In the genomic region with DNA sequence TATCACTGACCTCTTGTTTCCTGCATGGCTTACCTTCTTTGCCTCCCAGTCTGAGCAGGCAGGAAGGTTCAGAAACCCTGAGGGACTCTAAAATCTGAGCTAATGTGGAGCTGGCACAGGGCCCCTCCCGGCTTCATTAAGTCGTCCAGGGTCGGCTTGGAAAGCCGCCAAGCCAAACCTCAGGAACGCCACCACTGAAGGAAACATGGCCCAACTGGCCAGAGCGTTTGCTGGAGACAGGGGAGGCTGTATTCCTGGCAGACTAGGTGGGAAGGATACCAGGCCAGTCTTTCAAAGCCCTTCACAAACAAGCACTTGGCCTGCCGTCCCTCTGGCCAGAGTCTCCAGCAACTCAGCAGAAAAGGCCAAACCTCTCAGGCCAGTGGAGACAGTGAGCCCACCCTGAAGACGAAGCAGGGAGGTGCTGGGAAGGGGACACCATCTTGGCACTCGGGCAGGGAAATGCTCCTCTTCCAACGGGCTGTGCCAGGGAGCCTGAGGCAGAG, we compare ENCODE assay signal across 9 mouse cellular contexts. TPM values are rescaled to one million over a fixed set of nuclear protein-coding genes. Genes with fewer than 3 reads are reported as not detected.
A peak's percentile ranks its signal among the peaks of the same experiment; 100 is the strongest.
DNase-seq lines count a peak whose midpoint lies in the region; ATAC-seq and TF ChIP-seq lines count a peak whose summit lies in the region.
"Had no signal": no experiment of that assay in that cellular context is flagged by ENCODE, and none has a peak within 500 bp of the region (broad histone marks: within the 10 kb centered on the region; RNA-seq: fewer than 3 reads in every experiment).

No protein-coding gene starts in this region.

- CTCF ChIA-PET in Patski (lab: Charles Lee): no interaction called here

- peaks cover under 1% of the 10 kb centered on the region; the same call in 1 of the 2 replicates for H3K4me1 ChIP-seq in cortical plate, adult 2 months (ENCODE audit: control insufficient read depth, insufficient read depth, low read length)
- peaks cover 14% of the 10 kb centered on the region for H3K4me1 ChIP-seq in hindbrain, embryonic 13.5 days (replicated peaks)
- peaks cover 6% of the 10 kb centered on the region for H3K4me1 ChIP-seq in forebrain, embryonic 16.5 days (replicated peaks; ENCODE audit: control insufficient read depth, insufficient read depth, low read length)

- no peak overlapping the region for H3K9ac ChIP-seq in hindbrain, embryonic 13.5 days
- no peak overlapping the region for H3K9ac ChIP-seq in forebrain, embryonic 16.5 days (replicated peaks; ENCODE audit: low read depth, low read length)
- H3K9ac ChIP-seq: liver, embryonic 14.5 days had no signal

- WGBS in hindbrain, embryonic 13.5 days: 71% methylated on average over 10 of the region's 10 CpGs
- 55% methylated on average over 10 of the region's 10 CpGs for WGBS in forebrain, embryonic 16.5 days

- TF ChIP-seq CTCF in Patski (IDR thresholded peaks at IDR 0.05): no peak
- no peak for TF ChIP-seq CTCF in cortical plate, adult 2 months (IDR thresholded peaks at IDR 0.05; ENCODE audit: extremely low read depth, insufficient read depth, low read length)

- H3K9me3 ChIP-seq in hindbrain, embryonic 13.5 days: 0 out of 2 replicates have a peak, but pooled peaks cover 3% of the 10 kb centered on the region
- H3K9me3 ChIP-seq in forebrain, embryonic 16.5 days (ENCODE audit: control insufficient read depth, low read length): peaks cover 3% of the 10 kb centered on the region; the same call in 1 of the 2 replicates

- no peak overlapping the region for H3K4me3 ChIP-seq in cortical plate, adult 2 months (ENCODE audit: insufficient read depth, low read length)
- H3K4me3 ChIP-seq in hindbrain, embryonic 13.5 days: no peak overlapping the region
- H3K4me3 ChIP-seq in forebrain, embryonic 16.5 days (replicated peaks; ENCODE audit: low read length): no peak overlapping the region

- DNase-seq in layer of hippocampus, adult 8-10 months (ENCODE audit: low spot score in 2 of 2): peak; percentile 53 to 54
- DNase-seq in layer of hippocampus, adult 11-12 months (ENCODE audit: low spot score): no peak
- peak; percentile 62 for DNase-seq in Patski (ENCODE audit: low read depth, low spot score)
- peak; percentile 41 to 58 for DNase-seq in kidney, postnatal 36 days
- no peak for DNase-seq in left cerebral cortex, adult 18-20 months (ENCODE audit: low spot score in 2 of 2)

- no peaks in the 10 kb centered on the region for H3K27me3 ChIP-seq in Patski
- H3K27me3 ChIP-seq in hindbrain, embryonic 13.5 days: no peaks in the 10 kb centered on the region
- H3K27me3 ChIP-seq in forebrain, embryonic 16.5 days (replicated peaks; ENCODE audit: control insufficient read depth, insufficient read depth, low read length): no peaks in the 10 kb centered on the region

- no peak for TF ChIP-seq POLR2A in cortical plate, adult 2 months (IDR thresholded peaks at IDR 0.05; ENCODE audit: extremely low read depth, insufficient read depth, low read length)

- POLR2A ChIA-PET in Patski (lab: Charles Lee): no interaction called here

- H3K36me3 ChIP-seq in hindbrain, embryonic 13.5 days: peaks cover 6% of the 10 kb centered on the region
- H3K36me3 ChIP-seq in forebrain, embryonic 16.5 days (ENCODE audit: control insufficient read depth, insufficient read depth): no peaks in the 10 kb centered on the region

- H3K4me2 ChIP-seq in hindbrain, embryonic 13.5 days: no peak overlapping the region
- H3K4me2 ChIP-seq in forebrain, embryonic 16.5 days (ENCODE audit: low read length): no peak overlapping the region

- in situ Hi-C loops in Patski (cut with MboI; ENCODE audit: low pct_unique_long_range_greater_than_20kb): no loop called here

- ATAC-seq in Patski: peak; percentile 46
- no peak for ATAC-seq in hindbrain, embryonic 13.5 days (ENCODE audit: low FRiP score)
- ATAC-seq in forebrain, embryonic 16.5 days: no peak

- H3K27ac ChIP-seq in cortical plate, adult 2 months (ENCODE audit: insufficient read depth, low read length): peak overlapping the region; percentile 15; the same call in 1 of the 2 replicates
- H3K27ac ChIP-seq in hindbrain, embryonic 13.5 days: no peak overlapping the region
- no peak overlapping the region for H3K27ac ChIP-seq in forebrain, embryonic 16.5 days (ENCODE audit: low read length)
- H3K27ac ChIP-seq: liver, embryonic 14.5 days had no signal

RNA-seq across cellular contexts. Expression of gene Kcnb1, which starts 27.4 kb away (rescaled TPM):
- total RNA-seq in layer of hippocampus, adult 8-10 months (2022): 100 to 1,000 TPM in 2 of 4 experiments, 10 to 100 TPM in 2; 90.7 to 118 (median 104) TPM
- polyA plus RNA-seq in Patski (2021): 1.5 TPM
- polyA plus RNA-seq in cortical plate, adult 2 months (2012; rRNA removed): 63.5 and 68.7 TPM in 2 replicates
- 2.2 and 2.4 TPM in 2 replicates for polyA plus RNA-seq in hindbrain, embryonic 13.5 days (2015; fragmentation: Nextera tagmentation; extraction: Ambion mirVana)
- 100 to 1,000 TPM; 197 to 205 TPM for total RNA-seq in left cerebral cortex, adult 18-20 months (2021)
- polyA plus RNA-seq in forebrain, embryonic 16.5 days (2015; fragmentation: Nextera tagmentation; extraction: Ambion mirVana): 2.3 and 3.2 TPM in 2 replicates

Comparison
In these comparisons a context has a peak if more than half of its experiments do, and no peak if none do; other contexts are left out.
1. DNase-seq: peak in layer of hippocampus, adult 8-10 months (2 of 2), Patski (single experiment) and kidney, postnatal 36 days (2 of 2); none in layer of hippocampus, adult 11-12 months (single experiment) and left cerebral cortex, adult 18-20 months (0 of 2).
2. RNA of gene Kcnb1, which starts 27.4 kb away (polyA plus RNA-seq): 63.5 to 68.7 TPM in cortical plate, adult 2 months; 2.3 to 3.2 TPM in forebrain, embryonic 16.5 days, 2.2 to 2.4 TPM in hindbrain, embryonic 13.5 days and 1.5 TPM in Patski (single experiment); every median in the first group is over 10 times any median in the second.